ENCODE assay signal across 22 mouse cellular contexts in genomic region chr3:47010459-47010858, GRCm38 (mm10).
A peak's percentile ranks its signal among the peaks of the same experiment; 100 is the strongest.
DNase-seq lines count a peak whose midpoint lies in the region; ATAC-seq and TF ChIP-seq lines count a peak whose summit lies in the region.
"Had no signal": no experiment of that assay in that cellular context is flagged by ENCODE, and none has a peak within 500 bp of the region (broad histone marks: within the 10 kb centered on the region; RNA-seq: fewer than 3 reads in every experiment).

No protein-coding gene starts in this region.

- no peak for TF ChIP-seq CTCF in midbrain, postnatal 0 days (IDR thresholded peaks at IDR 0.05)

- DNase-seq in embryonic facial prominence, embryonic 14.5 days (ENCODE audit: low spot score): peak; percentile 12
- DNase-seq in embryonic facial prominence, embryonic 10.5 days (ENCODE audit: low spot score): no peak
- no peak for DNase-seq in hindbrain, embryonic 11.5 days (ENCODE audit: low spot score)
- DNase-seq in midbrain, embryonic 11.5 days (ENCODE audit: low spot score, missing footprints): no peak
- DNase-seq in midbrain, postnatal 0 days (ENCODE audit: low spot score): no peak
- DNase-seq: adrenal gland, adult 2 months; adrenal gland, adult 8-10 months; adrenal gland, postnatal 10 days; adrenal gland, postnatal 14 days; adrenal gland, postnatal 25 days; adrenal gland, postnatal 36 days; B cell, adult 2 months; cerebellum, adult 11 months; cerebellum, adult 11-12 months had no signal

- no peak overlapping the region for H3K27ac ChIP-seq in embryonic facial prominence, embryonic 14.5 days (replicated peaks; ENCODE audit: low read depth, low read length)
- no peak overlapping the region for H3K27ac ChIP-seq in embryonic facial prominence, embryonic 10.5 days (replicated peaks)
- H3K27ac ChIP-seq in hindbrain, embryonic 13.5 days: peak overlapping the region; percentile 2; the same call in 1 of the 2 replicates
- H3K27ac ChIP-seq in hindbrain, embryonic 11.5 days (ENCODE audit: low read depth, low read length): no peak overlapping the region
- no peak overlapping the region for H3K27ac ChIP-seq in midbrain, embryonic 11.5 days (ENCODE audit: low read depth, low read length)
- no peak overlapping the region for H3K27ac ChIP-seq in midbrain, postnatal 0 days (ENCODE audit: low read depth, low read length)
- H3K27ac ChIP-seq in neural tube, embryonic 13.5 days (replicated peaks): 0 out of 2 replicates have a peak overlapping the region, but pooled peaks have one; percentile 9
- H3K27ac ChIP-seq in neural tube, embryonic 15.5 days (replicated peaks): no peak overlapping the region

- 0 out of 2 replicates have a peak, but pooled peaks cover 3% of the 10 kb centered on the region for H3K9me3 ChIP-seq in embryonic facial prominence, embryonic 14.5 days (ENCODE audit: control insufficient read depth, low read length)
- no peaks in the 10 kb centered on the region for H3K9me3 ChIP-seq in embryonic facial prominence, embryonic 10.5 days
- no peaks in the 10 kb centered on the region for H3K9me3 ChIP-seq in hindbrain, embryonic 13.5 days
- H3K9me3 ChIP-seq in hindbrain, embryonic 11.5 days (ENCODE audit: control insufficient read depth, low read length): no peaks in the 10 kb centered on the region
- no peaks in the 10 kb centered on the region for H3K9me3 ChIP-seq in midbrain, embryonic 11.5 days (ENCODE audit: control insufficient read depth, low read length)
- no peaks in the 10 kb centered on the region for H3K9me3 ChIP-seq in midbrain, postnatal 0 days (ENCODE audit: low read length)
- no peaks in the 10 kb centered on the region for H3K9me3 ChIP-seq in neural tube, embryonic 13.5 days
- no peaks in the 10 kb centered on the region for H3K9me3 ChIP-seq in neural tube, embryonic 15.5 days (replicated peaks)
- H3K9me3 ChIP-seq: G1E had no signal

- ATAC-seq in embryonic facial prominence, embryonic 14.5 days (ENCODE audit: low read depth): peak; percentile 55; the same call in 1 of the 2 replicates
- ATAC-seq in hindbrain, embryonic 13.5 days (ENCODE audit: low FRiP score): no peak
- no peak for ATAC-seq in hindbrain, embryonic 11.5 days (ENCODE audit: low FRiP score)
- ATAC-seq in midbrain, embryonic 11.5 days (ENCODE audit: low FRiP score): peak; percentile 59
- ATAC-seq in midbrain, postnatal 0 days (ENCODE audit: low FRiP score): no peak
- ATAC-seq in neural tube, embryonic 13.5 days (ENCODE audit: low read depth): no peak
- no peak for ATAC-seq in neural tube, embryonic 15.5 days (ENCODE audit: low FRiP score)
- ATAC-seq: activated CD4-positive, CD25-positive, alpha-beta regulatory T cell, adult 4 months; CD4-positive, CD25-positive, alpha-beta regulatory T cell, adult 4 months; Patski had no signal

- WGBS in embryonic facial prominence, embryonic 14.5 days: 82% methylated on average over 1 of the region's 1 CpGs
- 63% methylated on average over 1 of the region's 1 CpGs for WGBS in embryonic facial prominence, embryonic 10.5 days
- WGBS in hindbrain, embryonic 13.5 days: 65% methylated on average over 1 of the region's 1 CpGs
- WGBS in hindbrain, embryonic 11.5 days: 81% methylated on average over 1 of the region's 1 CpGs
- whole genome bisulfite sequencing in midbrain, embryonic 11.5 days: 26% methylated on average over 1 of the region's 1 CpGs
- WGBS in midbrain, postnatal 0 days: 26% methylated on average over 1 of the region's 1 CpGs
- 59% methylated on average over 1 of the region's 1 CpGs for WGBS in neural tube, embryonic 13.5 days
- 67% methylated on average over 1 of the region's 1 CpGs for WGBS in neural tube, embryonic 15.5 days

- no peak overlapping the region for H3K4me2 ChIP-seq in embryonic facial prominence, embryonic 14.5 days (ENCODE audit: low read depth, low read length)
- no peak overlapping the region for H3K4me2 ChIP-seq in hindbrain, embryonic 13.5 days
- no peak overlapping the region for H3K4me2 ChIP-seq in hindbrain, embryonic 11.5 days (replicated peaks; ENCODE audit: low read depth, low read length)
- no peak overlapping the region for H3K4me2 ChIP-seq in midbrain, embryonic 11.5 days
- H3K4me2 ChIP-seq in midbrain, postnatal 0 days (ENCODE audit: low read depth, low read length, poor library complexity, severe bottlenecking): no peak overlapping the region
- no peak overlapping the region for H3K4me2 ChIP-seq in neural tube, embryonic 13.5 days
- no peak overlapping the region for H3K4me2 ChIP-seq in neural tube, embryonic 15.5 days

- H3K27me3 ChIP-seq in embryonic facial prominence, embryonic 14.5 days (replicated peaks; ENCODE audit: control insufficient read depth, insufficient read depth, low read length): no peaks in the 10 kb centered on the region
- H3K27me3 ChIP-seq in embryonic facial prominence, embryonic 10.5 days (replicated peaks; ENCODE audit: low read depth, poor library complexity, severe bottlenecking): no peaks in the 10 kb centered on the region
- H3K27me3 ChIP-seq in hindbrain, embryonic 13.5 days: no peaks in the 10 kb centered on the region
- no peaks in the 10 kb centered on the region for H3K27me3 ChIP-seq in hindbrain, embryonic 11.5 days (ENCODE audit: control insufficient read depth, insufficient read depth, low read length)
- H3K27me3 ChIP-seq in midbrain, embryonic 11.5 days (ENCODE audit: control insufficient read depth, insufficient read depth, low read length): no peaks in the 10 kb centered on the region
- no peaks in the 10 kb centered on the region for H3K27me3 ChIP-seq in midbrain, postnatal 0 days (ENCODE audit: insufficient read depth, low read length)
- H3K27me3 ChIP-seq in neural tube, embryonic 13.5 days: no peaks in the 10 kb centered on the region
- no peaks in the 10 kb centered on the region for H3K27me3 ChIP-seq in neural tube, embryonic 15.5 days (replicated peaks)
- H3K27me3 ChIP-seq: CH12.LX had no signal

- no peak overlapping the region for H3K4me3 ChIP-seq in embryonic facial prominence, embryonic 14.5 days (ENCODE audit: low read depth, low read length)
- no peak overlapping the region for H3K4me3 ChIP-seq in embryonic facial prominence, embryonic 10.5 days
- no peak overlapping the region for H3K4me3 ChIP-seq in hindbrain, embryonic 13.5 days
- H3K4me3 ChIP-seq in hindbrain, embryonic 11.5 days (ENCODE audit: low read depth, low read length): no peak overlapping the region
- no peak overlapping the region for H3K4me3 ChIP-seq in midbrain, embryonic 11.5 days (ENCODE audit: low read depth, low read length)
- no peak overlapping the region for H3K4me3 ChIP-seq in midbrain, postnatal 0 days (ENCODE audit: low read depth, low read length)
- no peak overlapping the region for H3K4me3 ChIP-seq in neural tube, embryonic 13.5 days
- no peak overlapping the region for H3K4me3 ChIP-seq in neural tube, embryonic 15.5 days (replicated peaks)

- H3K9ac ChIP-seq in embryonic facial prominence, embryonic 14.5 days (ENCODE audit: low read depth, low read length): no peak overlapping the region
- no peak overlapping the region for H3K9ac ChIP-seq in hindbrain, embryonic 13.5 days
- H3K9ac ChIP-seq in hindbrain, embryonic 11.5 days (ENCODE audit: low read depth, low read length): no peak overlapping the region
- no peak overlapping the region for H3K9ac ChIP-seq in midbrain, embryonic 11.5 days (ENCODE audit: low read length)
- H3K9ac ChIP-seq in midbrain, postnatal 0 days (replicated peaks; ENCODE audit: low read length, poor library complexity, severe bottlenecking): no peak overlapping the region
- H3K9ac ChIP-seq in neural tube, embryonic 13.5 days: no peak overlapping the region
- no peak overlapping the region for H3K9ac ChIP-seq in neural tube, embryonic 15.5 days (replicated peaks)

- no peaks in the 10 kb centered on the region for H3K36me3 ChIP-seq in embryonic facial prominence, embryonic 14.5 days (ENCODE audit: control insufficient read depth, insufficient read depth, low read length)
- no peaks in the 10 kb centered on the region for H3K36me3 ChIP-seq in embryonic facial prominence, embryonic 10.5 days (replicated peaks)
- H3K36me3 ChIP-seq in hindbrain, embryonic 13.5 days: no peaks in the 10 kb centered on the region
- no peaks in the 10 kb centered on the region for H3K36me3 ChIP-seq in hindbrain, embryonic 11.5 days (ENCODE audit: control insufficient read depth, insufficient read depth, low read length)
- no peaks in the 10 kb centered on the region for H3K36me3 ChIP-seq in midbrain, embryonic 11.5 days (ENCODE audit: control insufficient read depth, insufficient read depth, low read length)
- H3K36me3 ChIP-seq in midbrain, postnatal 0 days (ENCODE audit: insufficient read depth, low read length): no peaks in the 10 kb centered on the region
- H3K36me3 ChIP-seq in neural tube, embryonic 13.5 days: no peaks in the 10 kb centered on the region
- no peaks in the 10 kb centered on the region for H3K36me3 ChIP-seq in neural tube, embryonic 15.5 days
- H3K36me3 ChIP-seq: G1E had no signal

- no peaks in the 10 kb centered on the region for H3K4me1 ChIP-seq in embryonic facial prominence, embryonic 14.5 days (ENCODE audit: control insufficient read depth, insufficient read depth, low read length)
- H3K4me1 ChIP-seq in embryonic facial prominence, embryonic 10.5 days: no peaks in the 10 kb centered on the region
- H3K4me1 ChIP-seq in hindbrain, embryonic 13.5 days (replicated peaks): no peaks in the 10 kb centered on the region
- H3K4me1 ChIP-seq in hindbrain, embryonic 11.5 days (replicated peaks; ENCODE audit: control insufficient read depth, insufficient read depth, low read length): no peaks in the 10 kb centered on the region
- no peaks in the 10 kb centered on the region for H3K4me1 ChIP-seq in midbrain, embryonic 11.5 days (ENCODE audit: control insufficient read depth, insufficient read depth, low read length)
- no peaks in the 10 kb centered on the region for H3K4me1 ChIP-seq in midbrain, postnatal 0 days (ENCODE audit: insufficient read depth, low read length)
- peaks cover 7% of the 10 kb centered on the region; the same call in 1 of the 2 replicates for H3K4me1 ChIP-seq in neural tube, embryonic 13.5 days (replicated peaks)
- no peaks in the 10 kb centered on the region for H3K4me1 ChIP-seq in neural tube, embryonic 15.5 days

Comparison
In these comparisons a context has a peak if more than half of its experiments do, and no peak if none do; other contexts are left out.
1. ATAC-seq: peak in embryonic facial prominence, embryonic 14.5 days (single experiment) and midbrain, embryonic 11.5 days (single experiment); none in hindbrain, embryonic 13.5 days (single experiment), hindbrain, embryonic 11.5 days (single experiment), midbrain, postnatal 0 days (single experiment), neural tube, embryonic 13.5 days (single experiment) and neural tube, embryonic 15.5 days (single experiment).
2. H3K27ac ChIP-seq: peak in hindbrain, embryonic 13.5 days (single experiment) and neural tube, embryonic 13.5 days (single experiment); none in embryonic facial prominence, embryonic 14.5 days (single experiment), embryonic facial prominence, embryonic 10.5 days (single experiment), hindbrain, embryonic 11.5 days (single experiment), midbrain, embryonic 11.5 days (single experiment), midbrain, postnatal 0 days (single experiment) and neural tube, embryonic 15.5 days (single experiment).